Mouse (Mus musculus) lung, embryonic 14.5 days (tissue): ENCODE data around the gene Stim1. TPM values are rescaled to one million over a fixed set of nuclear protein-coding genes. Genes with fewer than 3 reads are reported as not detected.
A peak's percentile ranks its signal among the peaks of the same experiment; 100 is the strongest.

Source experiments
- ATAC-seq: fragments of 200-750 bp; cut with Nextera tagmentation; 2 replicates; pipeline ENCODE4 v1.8.0; 2017; ENCODE audit warnings: mild to moderate bottlenecking, moderate TSS enrichment, moderate library complexity; ENCODE audit not compliant: insufficient read depth
- DNase-seq: peaks from one replicate; pipeline ENCODE4 v3.0.0-alpha.2; 2015
- H3K27ac ChIP-seq: fragments of 300-500 bp; sonication (generic); 2 replicates; pipeline ENCODE4 v1.5.1; 2014; ENCODE audit warnings: low read depth, mild to moderate bottlenecking, moderate library complexity
- H3K27me3 ChIP-seq: fragments of 300-500 bp; sonication (generic); 2 replicates; pipeline ENCODE4 v1.6.1; 2014; ENCODE audit warnings: low read length, control low read depth; ENCODE audit not compliant: insufficient read depth
- H3K36me3 ChIP-seq: fragments of 300-500 bp; sonication (generic); 2 replicates; pipeline ENCODE4 v1.6.1; 2014; ENCODE audit warnings: control low read depth; ENCODE audit not compliant: insufficient read depth
- H3K4me1 ChIP-seq: fragments of 300-500 bp; sonication (generic); 2 replicates; pipeline ENCODE4 v1.6.1; 2014; ENCODE audit warnings: antibody characterized with exemption, control low read depth; ENCODE audit not compliant: insufficient read depth
- H3K4me2 ChIP-seq: fragments of 300-500 bp; sonication (generic); 2 replicates; pipeline ENCODE4 v1.6.1; 2014; ENCODE audit warnings: mild to moderate bottlenecking
- H3K4me3 ChIP-seq: fragments of 300-500 bp; sonication (generic); 2 replicates; pipeline ENCODE4 v1.5.1; 2014; ENCODE audit warnings: low read depth, low read length
- H3K9ac ChIP-seq: fragments of 300-500 bp; sonication (generic); 2 replicates; pipeline ENCODE4 v1.6.1; 2014
- H3K9me3 ChIP-seq: fragments of 300-500 bp; sonication (generic); 2 replicates; pipeline ENCODE4 v1.6.1; 2016; ENCODE audit warnings: low read depth, low read length, control low read depth
- CTCF ChIP-seq: IDR thresholded peaks from 2 replicates; pipeline ENCODE4 v1.5.1; 2016; ENCODE audit warnings: antibody characterized with exemption, low read depth
- WGBS: fragments of 180-500 bp; shearing (Covaris S2); extraction: QIAGEN DNeasy Blood & Tissue Kit; methylation state at CpG from one replicate; pipeline ENCODE4 v1.1.7; 2014; 5-methylcytosine and 5-hydroxymethylcytosine counted together
- polyA plus RNA-seq: library from polyadenylated mRNA; unstranded; fragments of >200 nt; fragmentation: Nextera tagmentation; extraction: Ambion mirVana; gene quantifications from 2 replicates; pipeline ENCODE4 v1.2.1, GENCODE M21; 2014

Stim1 gene
- 15.9 and 16.3 TPM in 2 replicates for polyA plus RNA-seq

DNA sequence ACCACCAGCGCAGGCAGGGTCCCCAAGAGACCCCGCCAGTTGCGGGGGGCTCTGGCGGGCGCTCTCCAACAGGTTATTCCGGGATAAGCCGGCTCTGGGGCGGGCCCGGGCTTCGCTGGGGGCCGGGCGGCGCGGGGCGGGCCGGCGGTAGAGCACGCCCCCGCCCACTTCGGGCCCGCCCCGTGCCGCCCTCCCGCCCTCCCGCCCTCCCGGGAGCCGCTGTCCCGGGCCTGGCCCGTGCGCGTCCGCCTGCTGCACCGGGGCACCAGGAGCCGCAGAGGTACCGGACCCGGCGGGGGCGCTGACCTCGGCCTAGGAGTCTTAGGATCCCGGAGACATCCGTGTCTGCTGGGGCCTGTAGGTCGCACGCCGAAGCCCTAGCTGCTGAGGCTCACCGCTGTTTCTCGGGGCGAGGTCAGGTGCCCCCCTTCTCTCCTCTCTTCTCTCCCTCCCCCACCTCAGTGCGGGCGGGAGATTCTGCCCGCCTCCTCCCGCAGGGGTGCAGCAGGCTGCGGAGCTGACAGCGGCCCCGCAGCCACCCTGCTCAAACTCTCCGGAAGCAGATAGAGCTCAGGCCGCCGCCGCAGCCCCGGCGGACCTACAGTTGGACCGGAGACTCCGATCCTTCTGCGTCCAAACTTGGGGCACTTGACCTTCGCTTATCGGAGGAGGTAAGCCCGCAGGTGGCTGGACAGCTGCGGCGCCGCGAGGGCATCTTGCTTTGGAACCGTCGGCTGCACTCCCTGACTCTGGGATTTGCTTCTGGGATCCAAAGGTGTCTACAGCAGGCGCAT, at the start of gene Stim1:
Gene Stim1, plus strand, starts transcription at position 206 of the 794 bp plus-strand sequence.
- DNase-seq (peak; percentile 77), ATAC-seq (peak; percentile 94)
- TF ChIP-seq CTCF, result no peak
- under 1% methylated on average over 59 of the region's 73 CpGs for WGBS
- H3K4me2 ChIP-seq, result peak within 1 kb of the TSS; percentile 95
- H3K27ac ChIP-seq, result peak within 1 kb of the TSS; percentile 50; the same call in 1 of the 2 replicates
- H3K4me3 ChIP-seq, result peak within 1 kb of the TSS; percentile 79
- no peaks in the 10 kb centered on the region for H3K4me1 ChIP-seq
- peak within 1 kb of the TSS; percentile 71 for H3K9ac ChIP-seq
- no peaks in the 10 kb centered on the region for H3K36me3 ChIP-seq
- no peaks in the 10 kb centered on the region for H3K9me3 ChIP-seq
- H3K27me3 ChIP-seq, result no peaks in the 10 kb centered on the region

DNA sequence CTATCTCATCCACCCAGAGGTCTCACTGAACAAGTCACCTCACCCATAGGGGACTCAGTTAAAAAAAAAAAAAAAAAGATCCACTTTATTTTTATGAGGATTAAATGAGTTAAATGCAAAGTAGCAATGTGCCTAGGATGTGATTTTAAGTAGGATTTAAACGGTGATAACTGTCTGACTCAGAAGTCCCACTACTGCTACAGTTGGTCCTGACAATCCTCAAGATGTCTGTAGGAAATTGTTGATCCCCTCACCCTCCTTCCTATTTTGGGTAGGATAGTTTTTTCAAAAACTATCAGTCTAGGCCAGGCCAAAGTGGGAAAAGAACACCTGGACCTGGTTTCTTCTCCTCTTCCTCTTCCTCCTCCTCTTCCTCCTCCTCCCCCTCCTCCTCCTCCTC, 45.7 kb upstream of the Stim1 start:
- TF ChIP-seq CTCF, result no peak
- Histone ChIP-seq H3K4me2 (peak overlapping the region; percentile 77), H3K9ac (no peak overlapping the region), H3K27me3 (no peaks in the 10 kb centered on the region), H3K36me3 (peaks cover 12% of the 10 kb centered on the region; the same call in 1 of the 2 replicates), H3K4me3 (no peak overlapping the region), H3K27ac (no peak overlapping the region; the same call in 1 of the 2 replicates), H3K9me3 (no peaks in the 10 kb centered on the region), H3K4me1 (0 out of 2 replicates have a peak, but pooled peaks cover 6% of the 10 kb centered on the region)
- ATAC-seq, result no peak; the same call in 1 of the 2 replicates
- 22% methylated on average over 1 of the region's 1 CpGs for WGBS
- peak; percentile 16 for DNase-seq

DNA sequence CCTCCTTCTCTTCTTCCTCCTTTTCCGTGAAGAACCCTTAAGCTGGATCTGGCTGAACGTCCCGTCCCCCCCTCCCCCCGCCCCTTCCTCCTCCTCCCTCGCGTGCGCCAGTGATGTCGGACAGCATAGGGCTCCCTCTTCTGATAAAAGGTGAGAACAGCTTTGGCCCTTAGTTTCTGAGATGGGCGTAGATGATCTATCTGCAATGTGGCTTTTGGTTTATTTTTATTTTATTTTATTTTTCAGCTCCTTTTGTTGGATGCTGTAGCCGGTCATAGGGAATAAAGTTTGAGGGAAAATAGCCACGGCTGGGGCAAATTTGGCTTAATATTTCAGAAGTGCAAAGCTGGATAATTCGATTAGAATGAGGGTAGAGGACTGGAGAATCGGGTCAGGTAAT, 45.3 kb upstream of the Stim1 start:
- H3K4me3 ChIP-seq, result peak overlapping the region; percentile 73
- ATAC-seq (peak; percentile 78), DNase-seq (peak; percentile 84)
- H3K4me1 ChIP-seq, result 0 out of 2 replicates have a peak, but pooled peaks cover 6% of the 10 kb centered on the region
- peak overlapping the region; percentile 70 for H3K9ac ChIP-seq
- 0% methylated on average over 10 of the region's 13 CpGs for WGBS
- H3K27ac ChIP-seq, result peak overlapping the region; percentile 75; the same call in 1 of the 2 replicates
- peak; percentile 55 for TF ChIP-seq CTCF
- H3K36me3 ChIP-seq, result peaks cover 15% of the 10 kb centered on the region; the same call in 1 of the 2 replicates
- no peaks in the 10 kb centered on the region for H3K9me3 ChIP-seq
- no peaks in the 10 kb centered on the region for H3K27me3 ChIP-seq
- H3K4me2 ChIP-seq, result peak overlapping the region; percentile 77

DNA sequence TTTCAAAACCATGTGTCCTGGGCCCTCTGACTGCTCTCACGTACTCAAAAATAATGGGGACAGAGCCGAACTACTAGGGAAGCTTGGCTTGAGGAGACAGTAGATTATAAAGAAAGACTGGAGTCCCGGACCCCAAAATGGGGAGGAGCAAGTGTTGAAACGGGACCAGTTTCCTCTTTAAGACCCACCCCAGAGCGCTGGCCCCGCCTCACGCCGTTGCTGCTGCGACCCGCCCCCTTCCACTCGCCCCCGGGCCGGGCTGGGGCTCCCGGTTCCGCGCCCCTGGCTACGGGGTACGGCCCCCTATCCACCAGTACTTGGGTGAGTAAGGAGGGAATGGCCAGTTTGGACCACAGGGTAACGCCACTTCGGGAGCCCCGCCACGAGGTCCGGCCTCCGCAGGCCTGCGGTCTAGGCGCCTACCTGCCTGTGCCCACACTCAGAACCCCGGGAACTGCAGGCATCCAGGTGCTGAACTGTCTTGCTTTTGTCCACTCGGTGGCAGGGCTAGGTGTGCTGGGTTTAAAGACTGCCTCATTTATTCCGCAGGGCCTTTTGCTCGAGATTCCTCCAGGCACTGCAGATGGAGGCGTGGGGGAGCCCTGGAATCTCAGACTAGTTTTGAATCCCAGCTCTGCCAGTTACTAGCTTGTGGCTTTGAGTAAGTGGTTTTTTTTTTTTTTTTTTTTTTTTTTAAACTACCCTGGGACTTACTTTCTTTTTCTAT, 44.6 kb upstream of the Stim1 start:
- peaks cover 19% of the 10 kb centered on the region; the same call in 1 of the 2 replicates for H3K36me3 ChIP-seq
- DNase-seq (peak; percentile 89), ATAC-seq (peak; percentile 92)
- no peaks in the 10 kb centered on the region for H3K27me3 ChIP-seq
- TF ChIP-seq CTCF, result no peak
- H3K4me3 ChIP-seq, result peak overlapping the region; percentile 73
- WGBS, result 1% methylated on average over 31 of the region's 31 CpGs
- peak overlapping the region; percentile 75 for H3K27ac ChIP-seq
- peak overlapping the region; percentile 70 for H3K9ac ChIP-seq
- 0 out of 2 replicates have a peak, but pooled peaks cover 6% of the 10 kb centered on the region for H3K4me1 ChIP-seq
- peak overlapping the region; percentile 77 for H3K4me2 ChIP-seq
- no peaks in the 10 kb centered on the region for H3K9me3 ChIP-seq

DNA sequence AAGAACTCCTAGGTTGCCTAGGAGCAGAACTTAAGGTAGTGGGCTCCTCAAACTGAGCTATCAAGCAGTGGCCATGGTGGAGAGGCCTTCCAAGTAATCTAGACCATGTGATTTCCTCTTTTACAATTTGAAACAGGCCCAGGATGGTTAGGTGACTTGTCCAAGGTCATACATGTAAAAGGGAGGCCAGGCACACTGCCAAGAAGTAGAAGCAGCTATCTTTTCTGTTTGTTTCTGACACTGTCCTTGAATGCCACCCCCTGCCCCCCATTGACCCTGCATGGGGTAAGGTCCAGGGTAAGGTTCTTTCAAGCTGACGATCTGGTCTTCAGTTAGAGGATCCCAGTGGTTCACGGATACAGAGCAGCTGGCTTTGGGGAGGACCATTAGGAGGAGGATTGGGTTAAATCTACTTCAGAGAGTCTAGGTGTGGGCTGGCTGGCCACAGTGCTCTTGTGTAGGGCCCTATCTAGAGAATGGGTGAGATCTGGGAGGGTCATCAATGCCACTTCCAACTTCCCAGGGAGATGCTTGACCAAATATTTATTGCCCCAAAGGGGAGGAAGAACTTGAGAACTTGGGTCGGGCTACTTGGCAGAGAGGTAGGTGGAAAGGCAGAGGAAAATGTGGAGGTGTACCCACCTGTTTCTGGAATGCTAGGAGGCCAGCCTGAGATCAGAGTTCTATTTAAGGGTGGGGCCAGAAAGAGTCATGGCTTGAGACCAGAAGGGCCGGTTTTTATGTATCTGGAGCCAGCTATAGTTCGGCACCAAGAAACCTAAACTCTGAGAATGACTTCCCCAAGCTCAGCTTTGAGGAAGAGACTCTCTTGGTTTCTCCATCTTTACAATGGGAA, 43.5 kb upstream of the Stim1 start:
- WGBS, result 70% methylated on average over 5 of the region's 5 CpGs
- peak overlapping the region; percentile 77 for H3K4me2 ChIP-seq
- H3K36me3 ChIP-seq, result peaks cover 21% of the 10 kb centered on the region; the same call in 1 of the 2 replicates
- no peak overlapping the region for H3K9ac ChIP-seq
- no peak for ATAC-seq
- no peak for DNase-seq
- 0 out of 2 replicates have a peak, but pooled peaks cover 6% of the 10 kb centered on the region for H3K4me1 ChIP-seq
- 0 out of 2 replicates have a peak overlapping the region, but pooled peaks have one; percentile 73 for H3K4me3 ChIP-seq
- H3K27ac ChIP-seq, result peak overlapping the region; percentile 24; the same call in 1 of the 2 replicates
- TF ChIP-seq CTCF, result no peak
- H3K27me3 ChIP-seq, result no peaks in the 10 kb centered on the region
- no peaks in the 10 kb centered on the region for H3K9me3 ChIP-seq

DNA sequence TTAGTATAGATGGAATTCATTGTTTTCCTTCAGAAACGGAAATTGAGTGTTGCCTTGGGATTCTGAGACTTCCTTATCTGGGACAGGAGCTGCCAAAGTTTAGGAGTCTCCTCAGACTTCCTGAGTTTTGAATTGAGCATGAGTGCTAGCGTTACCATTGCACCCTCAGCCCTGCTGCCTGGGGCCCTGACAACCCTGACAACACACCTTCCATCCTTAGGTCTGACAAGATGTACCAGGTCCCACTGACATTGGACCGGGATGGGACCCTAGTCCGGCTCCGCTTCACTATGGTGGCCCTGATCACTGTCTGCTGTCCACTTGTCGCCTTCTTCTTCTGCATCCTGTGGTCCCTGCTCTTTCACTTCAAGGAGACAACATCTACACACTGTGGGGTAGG, 41.6 kb upstream of the Stim1 start:
- 83% methylated on average over 6 of the region's 6 CpGs for WGBS
- DNase-seq (no peak), ATAC-seq (no peak)
- Histone ChIP-seq H3K4me1 (0 out of 2 replicates have a peak, but pooled peaks cover 6% of the 10 kb centered on the region), H3K27me3 (no peaks in the 10 kb centered on the region), H3K36me3 (peaks cover 25% of the 10 kb centered on the region; the same call in 1 of the 2 replicates), H3K9me3 (no peaks in the 10 kb centered on the region), H3K4me2 (no peak overlapping the region), H3K4me3 (no peak overlapping the region), H3K9ac (no peak overlapping the region), H3K27ac (no peak overlapping the region)
- TF ChIP-seq CTCF, result no peak
